Mouse (Mus musculus): ENCODE data around the gene Ambn.

- TF ChIP-seq POLR2A (IDR thresholded peaks at IDR 0.05; ENCODE audit: borderline replicate concordance, low read depth, low read length) = no peak
- no peak for TF ChIP-seq CTCF (IDR thresholded peaks at IDR 0.05; ENCODE audit: low read depth, low read length)
Measured at GRCm38 (mm10) chr5:88508990-88509389, 53.2 kb downstream of the Ambn start.

Measured in bone marrow macrophage, adult 2 months (primary cell).